Mouse (Mus musculus): ENCODE data around the gene Tox2. TPM values are rescaled to one million over a fixed set of nuclear protein-coding genes. Genes with fewer than 3 reads are reported as not detected.

The Tox2 gene
- polyA plus RNA-seq, 1 experiment from 2014 or later, result 4.4 TPM

- peaks cover 44% of the 10 kb centered on the region for H3K27me3 ChIP-seq
- H3K4me1 ChIP-seq, result peaks cover 40% of the 10 kb centered on the region
- no peaks in the 10 kb centered on the region for H3K9me3 ChIP-seq
- no peak; the same call in 1 of the 2 replicates for ATAC-seq (ENCODE audit: insufficient number of reproducible peaks, low FRiP score, low TSS enrichment, low read depth)
- H3K9ac ChIP-seq, result no peak overlapping the region
- H3K36me3 ChIP-seq, result no peaks in the 10 kb centered on the region
- no peak overlapping the region for H3K4me2 ChIP-seq
- 30% methylated on average over 14 of the region's 14 CpGs for WGBS
- H3K4me3 ChIP-seq, result no peak overlapping the region
- H3K27ac ChIP-seq, result 0 out of 2 replicates have a peak overlapping the region, but pooled peaks have one; percentile 22
Measured at GRCm38 (mm10) chr2:163300069-163301060, 97.4 kb downstream of the Tox2 start.

DNA sequence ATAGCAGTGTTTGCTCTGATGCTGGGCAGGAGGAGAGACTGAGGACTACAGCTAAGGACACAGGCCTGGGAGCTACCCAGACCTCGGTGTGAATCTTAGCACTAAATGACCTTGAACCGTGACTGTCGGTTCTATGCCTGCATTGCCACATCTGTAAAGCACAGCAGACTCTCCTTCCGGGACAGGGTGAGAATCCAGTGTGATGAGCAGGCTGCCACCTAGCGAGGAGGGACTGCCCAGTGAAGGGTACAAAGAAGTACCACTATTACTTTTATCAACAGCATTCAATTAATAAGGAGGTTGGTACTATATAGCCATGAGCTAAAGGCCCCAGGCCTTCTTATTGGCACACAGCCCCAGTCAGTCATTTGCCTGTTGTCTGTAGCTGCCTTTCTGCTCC is 98.7 kb downstream of the Tox2 start:
- ATAC-seq (ENCODE audit: insufficient number of reproducible peaks, low FRiP score, low TSS enrichment, low read depth), result no peak
- Histone ChIP-seq H3K4me1 (peaks cover 40% of the 10 kb centered on the region), H3K4me2 (no peak overlapping the region), H3K27me3 (peaks cover 40% of the 10 kb centered on the region), H3K36me3 (no peaks in the 10 kb centered on the region), H3K27ac (no peak overlapping the region), H3K9ac (no peak overlapping the region), H3K4me3 (no peak overlapping the region), H3K9me3 (no peaks in the 10 kb centered on the region)
- 48% methylated on average over 5 of the region's 5 CpGs for WGBS

GRCm38 (mm10) chr2:163303037-163303436 is 100.1 kb downstream of the Tox2 start:
- Histone ChIP-seq H3K4me2 (no peak overlapping the region), H3K9me3 (no peaks in the 10 kb centered on the region), H3K4me3 (no peak overlapping the region), H3K4me1 (peaks cover 36% of the 10 kb centered on the region), H3K27ac (no peak overlapping the region), H3K27me3 (peaks cover 34% of the 10 kb centered on the region; the same call in 1 of the 2 replicates), H3K36me3 (no peaks in the 10 kb centered on the region), H3K9ac (no peak overlapping the region)
- WGBS, result 32% methylated on average over 9 of the region's 9 CpGs
- ATAC-seq (ENCODE audit: insufficient number of reproducible peaks, low FRiP score, low TSS enrichment, low read depth), result no peak

GRCm38 (mm10) chr2:163309376-163309775 is 106.5 kb downstream of the Tox2 start:
- Histone ChIP-seq H3K4me2 (no peak overlapping the region), H3K36me3 (no peaks in the 10 kb centered on the region), H3K4me1 (no peaks in the 10 kb centered on the region), H3K9me3 (no peaks in the 10 kb centered on the region), H3K4me3 (no peak overlapping the region), H3K27ac (no peak overlapping the region), H3K27me3 (no peaks in the 10 kb centered on the region), H3K9ac (no peak overlapping the region)
- ATAC-seq (ENCODE audit: insufficient number of reproducible peaks, low FRiP score, low TSS enrichment, low read depth), result no peak
- WGBS, result 89% methylated on average over 17 of the region's 17 CpGs

GRCm38 (mm10) chr2:163310163-163310688 is 107.3 kb downstream of the Tox2 start:
- H3K36me3 ChIP-seq, result no peaks in the 10 kb centered on the region
- 80% methylated on average over 11 of the region's 11 CpGs for whole genome bisulfite sequencing
- ATAC-seq (ENCODE audit: insufficient number of reproducible peaks, low FRiP score, low TSS enrichment, low read depth), result no peak
- H3K4me2 ChIP-seq, result no peak overlapping the region
- H3K27ac ChIP-seq, result no peak overlapping the region
- no peaks in the 10 kb centered on the region for H3K9me3 ChIP-seq
- H3K27me3 ChIP-seq, result no peaks in the 10 kb centered on the region
- H3K4me1 ChIP-seq, result no peaks in the 10 kb centered on the region
- H3K4me3 ChIP-seq, result no peak overlapping the region
- H3K9ac ChIP-seq, result no peak overlapping the region

DNA sequence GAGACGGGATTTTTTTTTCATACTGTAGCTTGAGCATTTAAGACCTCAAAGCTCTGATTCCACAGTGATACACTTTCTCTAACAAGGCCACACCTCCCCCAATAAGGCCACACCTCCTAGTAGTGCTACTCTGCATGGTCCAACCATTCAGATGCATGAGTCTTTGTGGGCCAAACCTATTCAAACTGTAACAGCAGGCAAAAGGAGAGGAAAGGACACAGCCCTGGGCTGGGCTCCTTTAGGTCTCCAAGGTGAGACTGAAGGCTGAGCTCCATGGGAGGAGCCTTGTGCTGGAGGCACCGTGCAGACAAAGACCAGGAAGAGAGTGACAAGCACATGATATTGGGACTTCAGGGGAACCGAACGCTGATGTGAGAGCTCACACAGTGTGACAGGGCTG is 114.4 kb downstream of the Tox2 start:
- Histone ChIP-seq H3K36me3 (no peaks in the 10 kb centered on the region), H3K4me3 (no peak overlapping the region), H3K9ac (no peak overlapping the region), H3K9me3 (no peaks in the 10 kb centered on the region), H3K4me1 (no peaks in the 10 kb centered on the region), H3K27ac (no peak overlapping the region), H3K27me3 (peaks cover 20% of the 10 kb centered on the region; the same call in 1 of the 2 replicates), H3K4me2 (no peak overlapping the region)
- WGBS, result 79% methylated on average over 4 of the region's 4 CpGs
- no peak for ATAC-seq (ENCODE audit: insufficient number of reproducible peaks, low FRiP score, low TSS enrichment, low read depth)

DNA sequence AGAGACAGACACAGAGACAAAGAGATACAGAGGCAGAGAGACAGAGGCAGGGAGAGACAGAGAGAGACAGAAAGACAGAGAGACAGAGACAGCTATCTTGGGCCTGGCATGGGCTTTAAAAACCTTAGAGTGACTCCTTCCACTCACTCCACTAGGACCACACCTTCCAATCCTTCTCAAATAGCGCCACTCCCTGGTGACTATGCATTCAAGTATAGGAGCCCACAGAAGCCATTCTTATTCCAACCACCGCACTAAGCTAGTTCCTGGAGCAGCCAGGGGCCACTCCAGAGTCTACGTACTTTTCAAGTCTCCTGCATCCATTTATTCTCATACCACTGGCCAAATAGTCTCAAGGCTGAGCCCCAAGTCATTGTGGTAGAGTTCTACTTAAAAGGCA is 115.9 kb downstream of the Tox2 start:
- Histone ChIP-seq H3K9ac (no peak overlapping the region), H3K4me2 (no peak overlapping the region), H3K36me3 (no peaks in the 10 kb centered on the region), H3K27me3 (peaks cover 26% of the 10 kb centered on the region), H3K4me1 (no peaks in the 10 kb centered on the region), H3K9me3 (no peaks in the 10 kb centered on the region), H3K27ac (no peak overlapping the region), H3K4me3 (no peak overlapping the region)
- ATAC-seq (ENCODE audit: insufficient number of reproducible peaks, low FRiP score, low TSS enrichment, low read depth), result no peak
- 78% methylated on average over 3 of the region's 3 CpGs for WGBS

GRCm38 (mm10) chr2:163323163-163323562 is 120.2 kb downstream of the Tox2 start:
- Histone ChIP-seq H3K9me3 (no peaks in the 10 kb centered on the region), H3K4me2 (no peak overlapping the region), H3K27me3 (peaks cover 34% of the 10 kb centered on the region), H3K4me3 (no peak overlapping the region), H3K36me3 (no peaks in the 10 kb centered on the region), H3K9ac (no peak overlapping the region), H3K27ac (no peak overlapping the region), H3K4me1 (no peaks in the 10 kb centered on the region)
- no peak for ATAC-seq (ENCODE audit: insufficient number of reproducible peaks, low FRiP score, low TSS enrichment, low read depth)
- 24% methylated on average over 1 of the region's 1 CpGs for WGBS

DNA sequence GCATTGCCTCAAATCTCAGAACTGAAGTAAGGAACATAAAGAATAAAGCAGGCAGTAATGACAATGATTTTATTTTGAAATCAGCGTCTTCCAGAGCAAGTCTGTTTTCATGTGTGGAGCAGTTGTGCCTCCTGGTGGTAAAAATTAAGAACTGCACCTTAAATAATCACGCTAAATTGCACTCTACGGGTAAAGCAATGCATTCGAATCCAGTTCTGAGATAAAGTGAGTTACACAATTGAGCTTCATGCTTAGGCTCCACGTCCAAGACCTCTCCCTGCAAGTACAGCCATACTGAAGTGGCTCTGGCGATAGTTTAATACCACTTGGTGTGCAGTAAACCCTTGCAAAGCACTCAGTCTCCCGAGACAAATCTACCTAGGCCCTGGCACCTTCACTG is 127.8 kb downstream of the Tox2 start:
- Histone ChIP-seq H3K27me3 (peaks cover 19% of the 10 kb centered on the region), H3K27ac (no peak overlapping the region), H3K4me2 (no peak overlapping the region), H3K9ac (no peak overlapping the region), H3K36me3 (no peaks in the 10 kb centered on the region), H3K4me3 (no peak overlapping the region), H3K9me3 (no peaks in the 10 kb centered on the region), H3K4me1 (0 out of 2 replicates have a peak, but pooled peaks cover 4% of the 10 kb centered on the region)
- ATAC-seq (ENCODE audit: insufficient number of reproducible peaks, low FRiP score, low TSS enrichment, low read depth), result no peak
- WGBS, result 24% methylated on average over 7 of the region's 7 CpGs

GRCm38 (mm10) chr2:163331423-163331822 is 128.5 kb downstream of the Tox2 start:
- 80% methylated on average over 6 of the region's 6 CpGs for WGBS
- Histone ChIP-seq H3K4me3 (no peak overlapping the region), H3K4me2 (no peak overlapping the region), H3K4me1 (0 out of 2 replicates have a peak, but pooled peaks cover 4% of the 10 kb centered on the region), H3K27ac (no peak overlapping the region), H3K27me3 (peaks cover 25% of the 10 kb centered on the region), H3K36me3 (no peaks in the 10 kb centered on the region), H3K9me3 (no peaks in the 10 kb centered on the region), H3K9ac (no peak overlapping the region)
- no peak for ATAC-seq (ENCODE audit: insufficient number of reproducible peaks, low FRiP score, low TSS enrichment, low read depth)

DNA sequence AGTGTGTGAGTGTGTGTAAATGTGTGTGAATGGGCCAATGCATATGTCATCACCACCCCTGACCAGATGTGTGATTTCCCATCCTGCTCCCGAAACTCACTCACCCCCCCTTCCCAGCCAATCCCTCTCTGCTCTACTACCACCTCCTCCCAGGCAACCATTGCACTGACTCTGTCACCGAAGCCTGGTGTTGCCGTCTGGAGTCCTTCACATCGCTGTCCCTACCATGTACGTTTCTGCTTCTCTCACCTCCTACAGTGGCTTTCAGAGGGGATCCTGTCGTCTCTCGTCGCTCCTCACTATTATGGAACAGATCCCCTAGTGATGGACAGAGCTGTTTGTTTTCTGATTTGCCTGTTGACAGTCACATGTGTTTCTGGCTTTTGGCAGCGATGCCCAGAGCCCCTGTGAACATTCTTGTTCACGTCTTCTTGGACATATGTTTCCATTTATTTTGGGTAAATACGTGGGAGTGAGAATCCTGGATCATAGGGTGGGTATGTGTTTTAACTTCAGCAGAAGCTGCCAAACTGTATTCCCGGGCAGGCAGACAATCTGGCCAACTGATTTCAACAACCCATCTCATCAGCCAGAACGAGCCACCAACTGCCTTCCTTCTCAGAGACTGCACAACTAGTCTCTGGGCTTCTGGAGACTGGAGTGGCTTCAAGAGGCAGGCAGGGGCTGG is 129.6 kb downstream of the Tox2 start:
- Histone ChIP-seq H3K27ac (no peak overlapping the region), H3K4me1 (0 out of 2 replicates have a peak, but pooled peaks cover 4% of the 10 kb centered on the region), H3K27me3 (peaks cover 36% of the 10 kb centered on the region), H3K4me2 (no peak overlapping the region), H3K36me3 (no peaks in the 10 kb centered on the region), H3K9ac (no peak overlapping the region), H3K9me3 (no peaks in the 10 kb centered on the region), H3K4me3 (no peak overlapping the region)
- no peak for ATAC-seq (ENCODE audit: insufficient number of reproducible peaks, low FRiP score, low TSS enrichment, low read depth)
- 49% methylated on average over 13 of the region's 13 CpGs for WGBS

- H3K27me3 ChIP-seq, result peaks cover 70% of the 10 kb centered on the region
- WGBS, result 21% methylated on average over 9 of the region's 9 CpGs
Measured at GRCm38 (mm10) chr2:163340263-163340662, 137.3 kb downstream of the Tox2 start.

More at GRCm38 (mm10) chr2:163340263-163340662, 137.3 kb downstream of the Tox2 start:
- H3K4me1 ChIP-seq, result peaks cover 12% of the 10 kb centered on the region
- H3K36me3 ChIP-seq, result no peaks in the 10 kb centered on the region
- no peak for ATAC-seq (ENCODE audit: insufficient number of reproducible peaks, low FRiP score, low TSS enrichment, low read depth)
- no peak overlapping the region for H3K9ac ChIP-seq
- H3K4me3 ChIP-seq, result no peak overlapping the region
- H3K27ac ChIP-seq, result no peak overlapping the region
- no peaks in the 10 kb centered on the region for H3K9me3 ChIP-seq
- no peak overlapping the region for H3K4me2 ChIP-seq

Data from limb, embryonic 15.5 days (tissue).